Mouse (Mus musculus): ENCODE data around the gene Fcna. TPM values are rescaled to one million over a fixed set of nuclear protein-coding genes. Genes with fewer than 3 reads are reported as not detected.

Gene Fcna
- polyA plus RNA-seq, 1 experiment from 2014 or later = 3.8 TPM

DNA sequence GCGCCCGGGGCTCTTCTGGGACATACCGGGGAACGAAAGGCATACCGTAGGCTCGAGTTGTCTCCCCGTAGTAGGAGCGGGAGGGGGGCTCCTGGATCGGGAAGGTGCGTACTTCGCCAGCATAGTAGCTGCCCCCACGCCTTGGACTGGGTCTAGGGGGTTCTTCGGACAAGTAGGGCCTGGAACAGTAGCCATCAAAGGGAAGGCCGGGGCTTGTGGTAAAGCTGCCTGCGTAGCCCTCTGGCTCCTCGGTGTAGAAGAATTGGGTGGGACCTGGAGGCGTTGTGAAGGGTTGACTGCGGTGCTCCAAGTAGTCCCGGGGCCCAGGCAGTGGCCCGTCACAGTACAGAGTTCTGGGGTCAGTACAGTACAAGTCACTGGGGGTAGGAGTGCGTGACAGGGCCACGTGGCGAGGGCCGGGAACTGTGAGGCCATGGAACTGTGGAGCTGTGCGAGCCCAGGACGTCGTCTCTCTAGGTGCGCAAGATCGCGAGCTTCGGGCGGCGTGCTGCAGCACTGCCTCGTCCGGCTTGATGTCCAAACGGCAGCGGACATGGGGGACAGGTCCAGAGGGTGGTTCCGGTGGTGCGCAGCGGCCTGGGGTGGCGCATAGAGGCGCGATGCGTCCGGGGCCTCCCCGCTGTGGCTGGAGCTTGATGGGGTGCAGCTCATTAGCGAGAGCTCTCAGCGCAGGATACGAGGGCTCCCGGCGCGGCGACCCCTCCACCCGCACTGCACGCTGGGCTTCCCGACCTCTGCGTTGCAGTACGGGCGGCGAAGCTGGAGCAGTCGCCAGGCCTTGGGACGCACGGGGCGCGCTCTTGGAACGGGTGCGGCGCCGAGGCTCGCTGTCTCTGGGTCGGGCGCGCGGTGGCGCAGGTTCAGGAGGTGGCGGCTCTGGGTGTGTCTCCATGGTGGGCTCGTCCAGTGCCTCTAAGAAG is 48.8 kb downstream of the Fcna start:
- ATAC-seq (ENCODE audit: low FRiP score, low TSS enrichment) (no peak), DNase-seq (ENCODE audit: low spot score) (no peak)
- Histone ChIP-seq H3K9me3 (ENCODE audit: control insufficient read depth, low read length) (no peaks in the 10 kb centered on the region), H3K27me3 (ENCODE audit: control insufficient read depth, insufficient read depth, low read length) (peaks cover 26% of the 10 kb centered on the region), H3K4me3 (ENCODE audit: low read depth, low read length) (peak overlapping the region; percentile 27), H3K36me3 (ENCODE audit: control insufficient read depth, insufficient read depth, low read length) (peaks cover 3% of the 10 kb centered on the region; the same call in 1 of the 2 replicates), H3K4me1 (replicated peaks; ENCODE audit: control insufficient read depth, insufficient read depth) (peaks cover 12% of the 10 kb centered on the region; the same call in 1 of the 2 replicates), H3K9ac (ENCODE audit: low read length) (no peak overlapping the region), H3K4me2 (replicated peaks; ENCODE audit: low read depth) (peak overlapping the region; percentile 37), H3K27ac (replicated peaks) (no peak overlapping the region)
- no peak for TF ChIP-seq EP300 (optimal IDR thresholded peaks at IDR 0.05)
- no peak for TF ChIP-seq CTCF (IDR thresholded peaks at IDR 0.05; ENCODE audit: low read depth)
- 8% methylated on average over 76 of the region's 77 CpGs for WGBS

DNA sequence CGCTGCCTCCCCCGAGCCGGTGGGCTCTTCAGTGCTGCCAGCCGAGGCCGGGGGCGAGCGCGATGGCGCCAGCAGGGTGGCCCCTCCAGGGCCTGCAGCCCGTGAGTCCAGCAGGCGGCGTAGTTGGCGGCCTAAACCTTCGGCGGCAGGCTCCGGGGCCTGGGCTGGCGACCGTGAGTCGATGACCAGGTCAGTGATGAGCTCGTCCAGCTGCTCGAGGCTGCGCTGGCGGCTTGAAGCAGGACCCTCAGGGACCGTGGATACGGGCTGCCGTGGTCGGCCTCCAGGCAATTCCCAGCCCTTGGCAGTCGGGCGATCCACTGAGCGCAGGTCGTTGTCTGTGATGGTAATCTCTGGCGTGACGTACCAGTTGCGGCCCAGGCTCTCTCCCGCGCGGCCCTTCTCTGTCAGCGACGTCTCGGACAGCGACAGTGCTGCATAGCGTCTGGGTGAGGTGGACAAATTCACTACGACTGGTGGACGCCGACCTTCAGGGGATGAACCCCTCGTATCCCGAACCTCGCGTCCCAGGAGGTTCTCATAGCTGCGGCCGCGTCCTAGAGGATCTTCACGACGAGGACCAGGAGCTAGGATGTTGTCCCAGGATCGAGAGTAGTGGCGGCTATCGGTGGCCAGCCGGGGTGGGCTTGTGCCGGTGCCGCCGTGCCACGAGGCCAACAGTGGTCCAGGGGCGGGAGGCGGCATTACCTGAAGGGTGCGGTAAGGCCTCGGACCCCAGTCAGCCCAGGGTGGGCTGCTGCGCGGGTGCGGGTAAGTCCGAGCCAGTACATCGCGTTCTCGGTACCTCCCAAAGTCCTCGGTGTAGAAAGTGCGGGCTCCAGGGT is 49.7 kb downstream of the Fcna start:
- peak overlapping the region; percentile 33 for H3K4me2 ChIP-seq (replicated peaks; ENCODE audit: low read depth)
- H3K36me3 ChIP-seq (ENCODE audit: control insufficient read depth, insufficient read depth, low read length) = no peaks in the 10 kb centered on the region
- WGBS = 9% methylated on average over 71 of the region's 75 CpGs
- H3K4me3 ChIP-seq (ENCODE audit: low read depth, low read length) = peak overlapping the region; percentile 18; the same call in 1 of the 2 replicates
- TF ChIP-seq EP300 (optimal IDR thresholded peaks at IDR 0.05) (no peak), CTCF (IDR thresholded peaks at IDR 0.05; ENCODE audit: low read depth) (peak; percentile 50)
- peak; percentile 39 for DNase-seq (ENCODE audit: low spot score)
- peaks cover 12% of the 10 kb centered on the region; the same call in 1 of the 2 replicates for H3K4me1 ChIP-seq (replicated peaks; ENCODE audit: control insufficient read depth, insufficient read depth)
- H3K27ac ChIP-seq (replicated peaks) = no peak overlapping the region
- no peak for ATAC-seq (ENCODE audit: low FRiP score, low TSS enrichment)
- no peak overlapping the region for H3K9ac ChIP-seq (ENCODE audit: low read length)
- no peaks in the 10 kb centered on the region for H3K9me3 ChIP-seq (ENCODE audit: control insufficient read depth, low read length)
- peaks cover 26% of the 10 kb centered on the region for H3K27me3 ChIP-seq (ENCODE audit: control insufficient read depth, insufficient read depth, low read length)

DNA sequence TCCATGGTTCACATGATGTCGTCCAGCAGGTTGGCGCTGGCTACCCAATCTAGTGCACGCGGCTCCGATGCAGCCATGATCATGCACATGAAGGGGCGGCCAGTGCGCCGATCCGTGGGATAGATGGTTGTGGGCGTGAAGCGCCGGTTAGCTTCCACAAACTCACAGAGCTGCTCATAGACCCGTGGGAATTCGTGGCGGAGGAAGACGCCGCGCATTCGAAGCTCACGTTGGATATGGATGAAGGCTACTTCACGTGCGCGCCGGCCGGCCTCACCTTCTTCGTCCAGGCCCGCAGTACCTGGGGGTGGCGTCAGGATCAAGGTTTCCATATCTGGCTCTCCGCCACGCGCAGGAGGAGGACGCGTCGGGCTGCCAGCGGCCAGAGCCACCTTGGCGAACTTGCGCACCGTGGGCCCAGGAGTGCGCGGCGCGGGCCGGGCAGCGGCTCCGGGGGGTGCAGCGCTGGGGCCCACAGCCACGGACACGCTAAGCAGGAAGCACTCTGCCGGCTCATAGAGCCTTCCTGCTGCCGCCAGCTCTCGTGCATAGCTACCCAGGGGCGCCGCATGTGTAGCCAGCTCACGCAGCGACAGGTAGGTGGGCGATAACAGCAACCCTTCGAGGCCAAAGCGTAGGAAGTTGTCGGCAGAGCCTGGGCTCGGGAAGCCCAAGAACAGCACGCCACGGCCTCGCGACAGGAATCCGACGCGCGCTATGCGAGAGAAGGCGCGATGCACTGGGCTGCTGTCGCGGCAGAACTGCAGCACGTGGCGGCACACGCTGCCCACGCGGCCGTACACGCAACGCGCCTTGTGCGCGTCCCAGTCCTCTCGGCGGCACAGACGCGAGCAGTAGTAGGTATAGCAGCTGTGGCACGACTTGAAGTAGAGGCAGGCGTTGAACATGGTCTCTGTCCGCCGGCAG is 50.6 kb downstream of the Fcna start:
- DNase-seq (ENCODE audit: low spot score) (peak; percentile 40), ATAC-seq (ENCODE audit: low FRiP score, low TSS enrichment) (no peak)
- TF ChIP-seq CTCF (IDR thresholded peaks at IDR 0.05; ENCODE audit: low read depth) (no peak), EP300 (optimal IDR thresholded peaks at IDR 0.05) (no peak)
- peak overlapping the region; percentile 18; the same call in 1 of the 2 replicates for H3K4me3 ChIP-seq (ENCODE audit: low read depth, low read length)
- H3K9ac ChIP-seq (ENCODE audit: low read length) = 0 out of 2 replicates have a peak overlapping the region, but pooled peaks have one; percentile 4
- peak overlapping the region; percentile 33; the same call in 1 of the 2 replicates for H3K4me2 ChIP-seq (replicated peaks; ENCODE audit: low read depth)
- no peak overlapping the region for H3K27ac ChIP-seq (replicated peaks)
- WGBS = 20% methylated on average over 92 of the region's 92 CpGs
- peaks cover 12% of the 10 kb centered on the region; the same call in 1 of the 2 replicates for H3K4me1 ChIP-seq (replicated peaks; ENCODE audit: control insufficient read depth, insufficient read depth)
- H3K27me3 ChIP-seq (ENCODE audit: control insufficient read depth, insufficient read depth, low read length) = peaks cover 26% of the 10 kb centered on the region
- H3K9me3 ChIP-seq (ENCODE audit: control insufficient read depth, low read length) = no peaks in the 10 kb centered on the region
- no peaks in the 10 kb centered on the region for H3K36me3 ChIP-seq (ENCODE audit: control insufficient read depth, insufficient read depth, low read length)

DNA sequence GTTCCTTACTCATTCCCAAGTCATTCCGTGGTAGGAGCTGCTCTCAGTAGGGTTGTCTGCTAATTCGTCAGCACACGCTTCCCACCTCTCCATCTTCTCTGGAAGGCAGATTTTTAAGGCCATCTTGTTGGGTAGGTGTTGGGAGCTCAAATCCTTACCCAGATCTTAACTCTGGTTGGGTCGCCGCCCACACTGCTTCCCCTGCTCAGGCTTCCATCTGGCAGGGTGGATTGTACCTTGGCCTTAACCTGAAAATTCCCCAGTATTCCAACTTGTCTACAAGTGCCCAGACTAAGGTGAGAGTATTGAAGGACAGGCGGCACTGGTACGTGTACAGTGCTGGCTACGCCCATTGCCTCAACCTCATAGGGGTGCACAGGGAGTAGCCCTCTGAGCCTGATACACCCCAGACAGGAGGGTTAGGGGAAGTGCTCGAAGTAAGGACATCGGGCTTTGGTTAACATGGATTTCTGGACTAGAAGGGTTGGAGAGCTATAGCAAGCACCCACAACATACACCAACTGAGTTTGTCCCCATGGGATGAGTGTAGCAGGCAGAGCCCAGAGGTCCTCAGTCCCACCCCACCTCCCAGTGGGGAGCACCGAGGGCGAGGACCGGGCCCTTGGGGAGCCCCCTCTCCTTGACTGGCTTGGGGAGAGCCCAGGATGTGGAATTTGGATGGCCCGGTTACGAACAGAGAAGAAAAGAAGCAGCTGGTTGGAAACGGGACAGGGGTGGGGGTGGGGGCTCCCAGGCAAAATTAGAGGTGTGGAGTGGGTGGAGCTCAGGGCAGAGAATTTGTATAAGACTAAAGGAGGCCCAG is 51.6 kb downstream of the Fcna start:
- peak overlapping the region; percentile 83; the same call in 1 of the 2 replicates for H3K27ac ChIP-seq (replicated peaks)
- no peaks in the 10 kb centered on the region for H3K36me3 ChIP-seq (ENCODE audit: control insufficient read depth, insufficient read depth, low read length)
- H3K27me3 ChIP-seq (ENCODE audit: control insufficient read depth, insufficient read depth, low read length) = peaks cover 26% of the 10 kb centered on the region
- 67% methylated on average over 16 of the region's 16 CpGs for WGBS
- H3K9me3 ChIP-seq (ENCODE audit: control insufficient read depth, low read length) = no peaks in the 10 kb centered on the region
- no peak overlapping the region for H3K9ac ChIP-seq (ENCODE audit: low read length)
- DNase-seq (ENCODE audit: low spot score) (peak; percentile 13), ATAC-seq (ENCODE audit: low FRiP score, low TSS enrichment) (no peak)
- no peak overlapping the region for H3K4me2 ChIP-seq (replicated peaks; ENCODE audit: low read depth)
- H3K4me3 ChIP-seq (ENCODE audit: low read depth, low read length) = no peak overlapping the region
- no peak for TF ChIP-seq EP300 (optimal IDR thresholded peaks at IDR 0.05)
- no peak for TF ChIP-seq CTCF (IDR thresholded peaks at IDR 0.05; ENCODE audit: low read depth)
- peaks cover 8% of the 10 kb centered on the region; the same call in 1 of the 2 replicates for H3K4me1 ChIP-seq (replicated peaks; ENCODE audit: control insufficient read depth, insufficient read depth)
